Mouse (Mus musculus) monocyte, adult 5-6 weeks (primary cell): ENCODE data around the gene Olfr1082. TPM values are rescaled to one million over a fixed set of nuclear protein-coding genes. Genes with fewer than 3 reads are reported as not detected.
"Not testable (repeated sequence)": the region's sequence is repeated elsewhere in the genome, so short reads cannot be mapped to it uniquely, and the experiment has no call there.

Experiments used
- ATAC-seq: fragments of 153-309, 156-312 bp; replicated peaks from 2 replicates; pipeline ENCODE4 v1.8.0; 2017; ENCODE audit warnings: mild to moderate bottlenecking; ENCODE audit not compliant: low TSS enrichment, insufficient number of reproducible peaks, severe bottlenecking, poor library complexity, low FRiP score
- total RNA-seq: library from RNA; stranded (forward); fragments of 200-1000, 200-491, 200-594 nt; gene quantifications from 3 replicates; pipeline ENCODE4 v1.2.3, GENCODE M21; 2017

The Olfr1082 gene
- total RNA-seq: not detected in 3 replicates

- ATAC-seq: not testable (repeated sequence)
Observed at GRCm38 (mm10) chr2:86598866-86599265, at the start of gene Olfr1082. Olfr1082 (minus strand) TSS chr2:86598966.

- not testable (repeated sequence) for ATAC-seq
Observed at GRCm38 (mm10) chr2:86639625-86640024, 40.9 kb upstream of the Olfr1082 start, which contains the start of gene Olfr1084. Olfr1084 (minus strand) TSS chr2:86639725.

- not testable (repeated sequence) for ATAC-seq
Observed at GRCm38 (mm10) chr2:86558135-86558534, 40.6 kb downstream of the Olfr1082 start, which contains the start of gene Olfr1080. Olfr1080 (minus strand) TSS chr2:86558235.

Other genes with a start within 250 kb of the Olfr1082 start
- not detected in 3 replicates for gene Olfr1055, start 248.7 kb downstream of the Olfr1082 start, total RNA-seq
- gene Olfr1056, start 236.5 kb downstream of the Olfr1082 start, total RNA-seq: 0.64 TPM in 1 of 3 replicates, not detected in the others
- gene Olfr1057, start 220.6 kb downstream of the Olfr1082 start, total RNA-seq: not detected in 3 replicates
- not detected in 3 replicates for gene Olfr1058, start 210.4 kb downstream of the Olfr1082 start, total RNA-seq
- gene Olfr1061, start 184.9 kb downstream of the Olfr1082 start, total RNA-seq: not detected in 3 replicates
- not detected in 3 replicates for gene Olfr1062, start 172.2 kb downstream of the Olfr1082 start, total RNA-seq
- gene Olfr1065, start 148.4 kb downstream of the Olfr1082 start, total RNA-seq: not detected in 3 replicates
- gene Olfr1066, start 142.7 kb downstream of the Olfr1082 start, total RNA-seq: not detected in 3 replicates
- not detected in 3 replicates for gene Olfr228, start 111.6 kb downstream of the Olfr1082 start, total RNA-seq
- gene Olfr1076, start 90.5 kb downstream of the Olfr1082 start, total RNA-seq: not detected in 3 replicates
- not detected in 3 replicates for gene Olfr1079, start 56.5 kb downstream of the Olfr1082 start, total RNA-seq
- gene Olfr1080, start 40.7 kb downstream of the Olfr1082 start, total RNA-seq: not detected in 3 replicates
- gene Olfr1084, start 40.8 kb upstream of the Olfr1082 start, total RNA-seq: not detected in 3 replicates
- not detected in 3 replicates for gene Olfr1085, start 63.1 kb upstream of the Olfr1082 start, total RNA-seq
- not detected in 3 replicates for gene Olfr1086, start 81.1 kb upstream of the Olfr1082 start, total RNA-seq
- gene Olfr1087, start 99.4 kb upstream of the Olfr1082 start, total RNA-seq: not detected in 3 replicates
- not detected in 3 replicates for gene Olfr1089, start 134.7 kb upstream of the Olfr1082 start, total RNA-seq
- not detected in 3 replicates for gene Olfr1090, start 160.0 kb upstream of the Olfr1082 start, total RNA-seq
- not detected in 3 replicates for gene Olfr1093, start 183.5 kb upstream of the Olfr1082 start, total RNA-seq
- not detected in 3 replicates for gene Olfr141, start 211.1 kb upstream of the Olfr1082 start, total RNA-seq
- gene Olfr1094, start 225.7 kb upstream of the Olfr1082 start, total RNA-seq: not detected in 3 replicates